5 mouse cellular contexts compared by ENCODE assay signal in the genomic region with DNA sequence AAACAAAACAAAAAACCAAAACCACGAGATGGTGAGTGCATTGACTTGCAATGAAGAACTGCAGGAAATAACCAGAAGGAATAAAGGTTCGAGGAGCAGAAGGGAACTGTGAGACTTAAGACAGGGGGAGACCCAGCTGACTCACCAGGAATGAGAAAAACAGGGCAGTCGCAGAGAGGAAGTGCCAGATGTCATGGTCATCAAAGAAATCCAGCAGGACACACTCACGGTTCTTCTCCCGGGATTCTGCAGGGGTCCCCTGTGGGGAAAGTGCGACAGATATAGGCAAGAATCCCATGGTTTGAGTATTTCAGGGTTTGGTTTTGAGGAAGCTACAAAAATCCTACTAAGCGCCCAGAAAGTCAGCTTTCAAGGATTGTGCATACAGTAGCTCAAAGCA.
"Had no signal": no experiment of that assay in that cellular context is flagged by ENCODE, and none has a peak within 500 bp of the region (broad histone marks: within the 10 kb centered on the region; RNA-seq: fewer than 3 reads in every experiment).

No protein-coding gene starts in this region.

- H3K9me3 ChIP-seq: kidney, embryonic 15.5 days; liver, embryonic 15.5 days; midbrain, embryonic 12.5 days had no signal

- H3K9ac ChIP-seq: kidney, embryonic 15.5 days; limb, embryonic 13.5 days; liver, embryonic 15.5 days; lung, embryonic 14.5 days; midbrain, embryonic 12.5 days had no signal

- H3K4me2 ChIP-seq: kidney, embryonic 15.5 days; limb, embryonic 13.5 days; liver, embryonic 15.5 days; lung, embryonic 14.5 days; midbrain, embryonic 12.5 days had no signal

- H3K4me3 ChIP-seq: kidney, embryonic 15.5 days; limb, embryonic 13.5 days; liver, embryonic 15.5 days; midbrain, embryonic 12.5 days had no signal

- H3K27me3 ChIP-seq: kidney, embryonic 15.5 days; limb, embryonic 13.5 days; liver, embryonic 15.5 days; midbrain, embryonic 12.5 days had no signal

- H3K27ac ChIP-seq: kidney, embryonic 15.5 days; limb, embryonic 13.5 days; liver, embryonic 15.5 days; midbrain, embryonic 12.5 days had no signal

- H3K4me1 ChIP-seq: liver, embryonic 15.5 days; midbrain, embryonic 12.5 days had no signal

- H3K36me3 ChIP-seq: kidney, embryonic 15.5 days; limb, embryonic 13.5 days; liver, embryonic 15.5 days; midbrain, embryonic 12.5 days had no signal
